Comparison of ENCODE assay signal across 8 mouse cellular contexts in the genomic region with DNA sequence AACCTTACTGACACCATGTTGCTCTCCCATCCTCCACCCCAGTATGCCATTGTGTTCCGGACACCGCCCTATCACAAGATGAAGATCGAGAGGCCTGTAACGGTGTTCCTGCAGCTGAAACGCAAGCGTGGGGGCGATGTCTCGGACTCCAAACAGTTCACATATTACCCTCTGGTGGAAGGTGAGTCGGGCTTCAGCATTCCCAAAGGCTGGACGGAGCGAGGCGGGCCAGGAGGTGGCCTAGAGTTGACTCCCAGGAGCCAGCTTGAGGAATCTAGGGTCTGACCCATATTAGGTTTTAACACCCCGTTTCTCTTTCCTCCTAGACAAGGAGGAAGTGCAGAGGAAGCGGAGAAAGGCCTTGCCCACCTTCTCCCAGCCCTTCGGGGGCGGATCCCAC. TPM values are rescaled to one million over a fixed set of nuclear protein-coding genes. Genes with fewer than 3 reads are reported as not detected.
DNase-seq lines count a peak whose midpoint lies in the region; ATAC-seq lines count a peak whose summit lies in the region.

No protein-coding gene starts in this region.

- intact Hi-C loops in gastrocnemius, postnatal 36 days (cut with DNase I) = loop anchor here (5.0 kb wide), 1 partner anchor 221 kb away; no protein-coding TSS in a partner anchor

- peaks cover 15% of the 10 kb centered on the region for H3K36me3 ChIP-seq in hindbrain, embryonic 14.5 days (replicated peaks; ENCODE audit: control insufficient read depth, insufficient read depth)
- peaks cover 10% of the 10 kb centered on the region for H3K36me3 ChIP-seq in midbrain, embryonic 15.5 days (replicated peaks)

- H3K27me3 ChIP-seq in hindbrain, embryonic 14.5 days (ENCODE audit: control insufficient read depth, insufficient read depth, low read length) = peaks cover 45% of the 10 kb centered on the region
- H3K27me3 ChIP-seq in midbrain, embryonic 15.5 days (replicated peaks) = peaks cover 36% of the 10 kb centered on the region

- no peak for ATAC-seq in hindbrain, embryonic 14.5 days (ENCODE audit: low FRiP score)
- ATAC-seq in midbrain, embryonic 15.5 days (replicated peaks) = no peak

- H3K9ac ChIP-seq in hindbrain, embryonic 14.5 days = no peak overlapping the region
- H3K9ac ChIP-seq in midbrain, embryonic 15.5 days = no peak overlapping the region

- peaks cover 10% of the 10 kb centered on the region; the same call in 1 of the 2 replicates for H3K4me1 ChIP-seq in hindbrain, embryonic 14.5 days (replicated peaks; ENCODE audit: control insufficient read depth, insufficient read depth, low read length)
- peaks cover 33% of the 10 kb centered on the region for H3K4me1 ChIP-seq in midbrain, embryonic 15.5 days

- H3K9me3 ChIP-seq in hindbrain, embryonic 14.5 days (ENCODE audit: control insufficient read depth, low read length) = no peaks in the 10 kb centered on the region
- H3K9me3 ChIP-seq in midbrain, embryonic 15.5 days = no peaks in the 10 kb centered on the region

- peak; percentile 10 for DNase-seq in gastrocnemius, postnatal 10 days
- DNase-seq in gastrocnemius, postnatal 36 days = no peak
- DNase-seq in right cerebral cortex, postnatal 10 days (ENCODE audit: low spot score in 2 of 2) = peak; percentile 26 to 29
- no peak for DNase-seq in right cerebral cortex, adult 2 months (ENCODE audit: low spot score in 2 of 2)
- DNase-seq in hindbrain, embryonic 14.5 days (ENCODE audit: low spot score) = no peak
- DNase-seq in frontal cortex, postnatal 25 days (ENCODE audit: low spot score in 2 of 2) = no peak
- DNase-seq in embryo, embryonic 10.5 days (ENCODE audit: low spot score) = no peak

- no peak overlapping the region for H3K4me3 ChIP-seq in hindbrain, embryonic 14.5 days (replicated peaks; ENCODE audit: low read length)
- peak overlapping the region; percentile 45; the same call in 1 of the 2 replicates for H3K4me3 ChIP-seq in midbrain, embryonic 15.5 days

- 59% methylated on average over 16 of the region's 16 CpGs for WGBS in hindbrain, embryonic 14.5 days
- 54% methylated on average over 16 of the region's 16 CpGs for WGBS in midbrain, embryonic 15.5 days

- no peak overlapping the region for H3K27ac ChIP-seq in hindbrain, embryonic 14.5 days
- H3K27ac ChIP-seq in midbrain, embryonic 15.5 days = no peak overlapping the region

- H3K4me2 ChIP-seq in hindbrain, embryonic 14.5 days (replicated peaks) = peak overlapping the region; percentile 69; the same call in 1 of the 2 replicates
- peak overlapping the region; percentile 86 for H3K4me2 ChIP-seq in midbrain, embryonic 15.5 days

RNA-seq across cellular contexts. Expression of a gene that starts 4.2 kb away (rescaled TPM):
- 10 to 100 TPM; 10.4 to 14.3 TPM for total RNA-seq in gastrocnemius, postnatal 10 days (2021)
- total RNA-seq in gastrocnemius, postnatal 36 days (2021) = 1 to 10 TPM; 7.3 to 8.6 TPM
- 1.9 and 2.8 TPM in 2 replicates for polyA plus RNA-seq in hindbrain, embryonic 14.5 days (2014; fragmentation: Nextera tagmentation; extraction: Ambion mirVana)
- polyA plus RNA-seq in midbrain, embryonic 15.5 days (2015; fragmentation: Nextera tagmentation; extraction: Ambion mirVana) = 2.3 and 2.7 TPM in 2 replicates

RNA-seq across cellular contexts. Expression of a gene that starts 18.7 kb away (rescaled TPM):
- total RNA-seq in gastrocnemius, postnatal 10 days (2021) = 1 to 10 TPM; 2.2 to 2.6 TPM
- under 1 TPM; 0.51 to 0.62 TPM for total RNA-seq in gastrocnemius, postnatal 36 days (2021)
- 131 and 152 TPM in 2 replicates for polyA plus RNA-seq in hindbrain, embryonic 14.5 days (2014; fragmentation: Nextera tagmentation; extraction: Ambion mirVana)
- polyA plus RNA-seq in midbrain, embryonic 15.5 days (2015; fragmentation: Nextera tagmentation; extraction: Ambion mirVana) = 146 and 148 TPM in 2 replicates

RNA-seq across cellular contexts. Expression of a gene that starts 19.7 kb away (rescaled TPM):
- 1 to 10 TPM; 2.7 to 3.7 TPM for total RNA-seq in gastrocnemius, postnatal 10 days (2021)
- 1 to 10 TPM; 2.7 to 2.9 TPM for total RNA-seq in gastrocnemius, postnatal 36 days (2021)
- 45.5 and 49.1 TPM in 2 replicates for polyA plus RNA-seq in hindbrain, embryonic 14.5 days (2014; fragmentation: Nextera tagmentation; extraction: Ambion mirVana)
- 48.2 and 54.8 TPM in 2 replicates for polyA plus RNA-seq in midbrain, embryonic 15.5 days (2015; fragmentation: Nextera tagmentation; extraction: Ambion mirVana)

RNA-seq across cellular contexts. Expression of a gene that starts 30.2 kb away (rescaled TPM):
- 10 to 100 TPM; 88.3 TPM for total RNA-seq in gastrocnemius, postnatal 10 days (2021)
- 10 to 100 TPM; 55.9 to 56.4 TPM for total RNA-seq in gastrocnemius, postnatal 36 days (2021)
- 318 and 321 TPM in 2 replicates for polyA plus RNA-seq in hindbrain, embryonic 14.5 days (2014; fragmentation: Nextera tagmentation; extraction: Ambion mirVana)
- 340 and 347 TPM in 2 replicates for polyA plus RNA-seq in midbrain, embryonic 15.5 days (2015; fragmentation: Nextera tagmentation; extraction: Ambion mirVana)

RNA-seq across cellular contexts. Expression of a gene that starts 32.6 kb away (rescaled TPM):
- total RNA-seq in gastrocnemius, postnatal 10 days (2021) = 1 to 10 TPM; 1.2 to 1.5 TPM
- 1 to 10 TPM in 1 of 2 experiments, under 1 TPM in 1; 0.79 to 1.1 TPM for total RNA-seq in gastrocnemius, postnatal 36 days (2021)
- polyA plus RNA-seq in hindbrain, embryonic 14.5 days (2014; fragmentation: Nextera tagmentation; extraction: Ambion mirVana) = 9.9 and 10.0 TPM in 2 replicates
- polyA plus RNA-seq in midbrain, embryonic 15.5 days (2015; fragmentation: Nextera tagmentation; extraction: Ambion mirVana) = 11.1 and 11.7 TPM in 2 replicates

Comparison
In these comparisons a context has a peak if more than half of its experiments do, and no peak if none do; other contexts are left out.
1. DNase-seq: peak in gastrocnemius, postnatal 10 days (single experiment) and right cerebral cortex, postnatal 10 days (2 of 2); none in gastrocnemius, postnatal 36 days (0 of 2), right cerebral cortex, adult 2 months (0 of 2), hindbrain, embryonic 14.5 days (single experiment), frontal cortex, postnatal 25 days (0 of 2) and embryo, embryonic 10.5 days (single experiment).